Mouse (Mus musculus): ENCODE measurements around the gene Bhlhe40. TPM values are rescaled to one million over a fixed set of nuclear protein-coding genes. Genes with fewer than 3 reads are reported as not detected.

Gene Bhlhe40
- total RNA-seq, 2 experiments from 2014 or later, result 38.5 to 40.6 TPM

DNA sequence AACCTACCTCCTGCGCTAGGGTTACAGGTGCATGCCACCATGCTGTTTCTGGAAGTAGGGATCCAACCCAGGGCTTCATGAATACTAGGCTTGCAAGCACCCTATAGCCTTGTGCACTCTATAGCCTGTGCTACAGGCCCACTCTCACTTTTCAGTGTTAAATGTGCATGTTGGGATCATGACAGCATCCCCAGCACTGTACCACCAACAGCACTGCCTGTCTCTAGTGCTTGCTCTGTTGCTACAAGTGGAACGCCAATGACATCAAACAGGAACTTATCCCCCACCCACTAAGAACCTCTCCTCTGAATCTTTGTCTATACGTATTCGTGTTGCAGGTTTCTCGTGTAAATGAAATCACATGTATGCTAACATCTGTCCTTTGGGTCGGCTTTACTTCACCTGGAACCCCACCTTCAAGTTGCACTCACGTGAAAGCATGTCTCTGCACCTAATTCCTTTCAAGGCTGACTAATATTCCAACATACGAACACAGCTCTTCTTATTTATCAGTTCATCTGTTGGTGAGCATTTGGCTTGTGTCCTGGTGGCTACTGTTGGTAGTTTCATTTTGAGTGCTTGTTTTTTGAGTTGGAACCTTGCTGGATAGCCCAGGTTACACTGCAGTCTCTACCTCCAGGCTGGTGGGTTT is 46.7 kb downstream of the Bhlhe40 start:
- DNase-seq (ENCODE audit: extremely low spot score in 1 of 2, low spot score in 2 of 2), result no peak
- intact Hi-C loops (cut with DNase I), result no loop called here

DNA sequence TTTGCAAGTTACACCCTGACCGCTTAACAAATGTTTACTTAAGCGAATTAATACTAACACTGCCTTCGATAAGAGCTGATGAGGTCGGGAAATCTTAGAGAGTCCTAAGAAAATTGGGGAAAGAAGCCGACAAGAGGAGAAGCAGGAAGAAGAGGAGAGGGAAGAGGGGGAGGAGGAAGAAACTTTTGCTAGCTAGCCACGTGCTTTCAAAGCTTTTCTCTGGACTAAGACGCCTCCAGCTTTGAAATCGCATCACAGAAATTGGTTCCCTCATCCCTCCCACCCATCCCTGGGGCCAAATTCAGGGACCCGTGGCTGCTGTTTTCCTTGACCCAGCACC is 48.7 kb downstream of the Bhlhe40 start:
- intact Hi-C loops (cut with DNase I), result loop anchor here (2.0 kb wide), 1 partner anchor 48 kb away; the partner anchor contains the start of gene Bhlhe40
- DNase-seq (ENCODE audit: extremely low spot score in 1 of 2, low spot score in 2 of 2), result no peak

DNA sequence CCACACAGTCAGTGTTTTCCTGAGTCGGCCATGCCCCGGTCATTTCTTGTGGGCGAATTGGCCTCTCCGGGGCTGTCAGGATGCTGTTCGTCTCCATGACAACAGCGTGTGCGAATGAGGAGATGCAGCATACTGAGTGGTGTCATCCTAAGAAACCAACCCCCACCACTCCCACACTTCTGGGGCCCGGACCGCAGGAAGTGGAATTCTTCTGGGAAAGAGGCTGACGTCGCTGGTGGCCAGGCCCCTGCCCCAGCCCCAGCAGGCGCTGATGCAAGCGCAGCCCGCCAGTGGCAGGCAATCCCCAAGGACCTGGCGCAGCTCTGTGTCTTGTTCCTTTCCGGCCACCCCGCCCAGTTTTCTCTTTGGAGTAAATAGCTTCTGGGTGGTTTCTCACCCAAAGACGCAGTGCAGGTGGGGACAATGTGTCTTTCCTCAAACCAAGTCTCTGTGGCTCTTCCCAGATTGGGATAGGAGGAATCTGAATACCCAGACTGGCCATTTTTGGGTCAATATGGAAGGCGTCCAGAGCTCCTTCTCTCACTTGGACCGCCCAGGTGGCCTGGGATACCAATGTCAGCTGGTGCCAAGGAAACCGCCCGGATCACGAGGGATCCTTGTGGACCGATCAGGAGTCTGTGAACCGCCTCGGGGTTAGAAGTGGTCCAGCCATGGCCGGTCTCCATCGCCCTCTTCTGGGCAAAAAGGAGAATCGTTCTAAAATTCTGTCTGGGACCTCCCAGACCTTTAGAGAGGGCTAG is 49.2 kb downstream of the Bhlhe40 start:
- intact Hi-C loops (cut with DNase I), result loop anchor here (2.0 kb wide), 2 partner anchors 49 to 293 kb away; partner anchors contain the start of gene Bhlhe40
- DNase-seq (ENCODE audit: extremely low spot score in 1 of 2, low spot score in 2 of 2), result peak; percentile 78 to 87

DNA sequence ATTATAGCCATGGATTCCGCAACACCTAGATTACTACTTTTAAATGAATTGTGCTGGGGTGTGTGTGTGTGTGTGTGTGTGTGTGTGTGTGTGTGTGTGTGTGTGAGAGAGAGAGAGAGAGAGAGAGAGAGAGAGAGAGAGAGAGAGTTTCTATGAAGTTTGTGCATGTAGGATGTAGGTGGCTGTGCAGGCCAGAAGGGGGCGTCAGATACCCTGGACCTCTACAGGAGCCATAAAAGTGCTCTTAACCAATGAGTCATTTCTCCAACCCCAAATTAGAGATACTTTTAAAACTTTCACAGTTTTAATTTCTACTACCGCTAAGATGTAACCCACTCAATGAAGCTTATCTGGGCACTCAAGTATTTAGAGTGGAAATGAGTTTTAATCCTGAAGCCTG is 50.2 kb downstream of the Bhlhe40 start:
- no peak for DNase-seq (ENCODE audit: extremely low spot score in 1 of 2, low spot score in 2 of 2)
- intact Hi-C loops (cut with DNase I), result loop anchor here (2.0 kb wide), 1 partner anchor 294 kb away; no protein-coding TSS in a partner anchor

DNA sequence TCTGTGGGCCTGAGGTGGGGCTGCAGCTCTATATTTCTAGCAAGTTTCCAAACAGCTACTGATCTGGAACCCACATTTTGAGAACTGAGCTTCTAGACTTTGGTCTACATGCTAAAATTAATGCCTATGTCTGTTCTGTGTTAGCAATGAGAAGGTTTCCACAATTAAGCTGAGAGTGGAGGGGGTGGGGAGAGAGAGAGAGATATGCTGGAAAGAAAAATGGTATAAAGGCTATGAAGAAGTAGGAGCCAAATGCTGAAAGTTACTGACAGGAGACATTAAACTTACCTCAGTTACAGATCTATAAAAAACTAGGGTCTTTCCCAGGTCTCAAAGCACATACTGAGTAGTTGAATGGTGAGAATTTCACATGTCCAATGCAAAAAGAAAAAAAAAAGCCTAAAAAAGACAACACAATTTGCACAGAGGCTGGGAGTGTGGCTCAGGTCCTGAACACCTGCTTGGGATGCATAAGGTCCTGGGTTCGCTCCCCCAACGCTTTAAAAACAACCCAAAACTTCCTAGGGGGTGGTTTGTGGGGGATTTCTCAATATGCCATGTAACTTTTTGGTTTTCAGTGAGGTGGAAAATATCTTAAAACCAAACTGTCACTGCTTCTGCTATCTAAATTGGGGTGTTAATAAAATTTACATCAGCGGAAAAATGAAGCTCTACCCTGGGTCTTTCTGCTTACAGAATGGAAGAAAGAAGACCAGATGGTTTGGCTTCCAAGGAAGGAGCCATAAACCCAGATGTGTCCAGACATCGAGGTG is 50.9 kb downstream of the Bhlhe40 start:
- intact Hi-C loops (cut with DNase I), result loop anchor here (2.0 kb wide), 1 partner anchor 295 kb away; no protein-coding TSS in a partner anchor
- no peak for DNase-seq (ENCODE audit: extremely low spot score in 1 of 2, low spot score in 2 of 2)

DNA sequence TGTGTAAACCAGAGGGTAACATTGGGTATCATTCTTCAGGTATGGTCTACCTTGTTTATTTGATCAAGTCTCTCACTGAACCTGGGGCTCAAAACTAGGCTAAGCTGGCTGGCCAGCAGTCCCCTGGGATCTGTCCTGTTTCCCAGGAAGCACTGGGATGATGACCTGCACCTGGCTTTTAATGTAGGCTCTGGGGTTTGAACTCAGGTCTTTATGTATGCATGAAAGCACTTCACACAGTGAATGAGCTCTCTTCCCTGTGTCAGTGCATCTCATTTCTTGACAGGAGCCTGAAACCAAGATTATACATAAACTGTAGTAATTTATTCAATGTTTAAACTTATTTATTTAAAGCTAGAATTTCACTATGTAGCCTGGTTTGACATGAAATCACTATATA is 51.7 kb downstream of the Bhlhe40 start:
- no peak for DNase-seq (ENCODE audit: extremely low spot score in 1 of 2, low spot score in 2 of 2)
- intact Hi-C loops (cut with DNase I), result no loop called here

DNA sequence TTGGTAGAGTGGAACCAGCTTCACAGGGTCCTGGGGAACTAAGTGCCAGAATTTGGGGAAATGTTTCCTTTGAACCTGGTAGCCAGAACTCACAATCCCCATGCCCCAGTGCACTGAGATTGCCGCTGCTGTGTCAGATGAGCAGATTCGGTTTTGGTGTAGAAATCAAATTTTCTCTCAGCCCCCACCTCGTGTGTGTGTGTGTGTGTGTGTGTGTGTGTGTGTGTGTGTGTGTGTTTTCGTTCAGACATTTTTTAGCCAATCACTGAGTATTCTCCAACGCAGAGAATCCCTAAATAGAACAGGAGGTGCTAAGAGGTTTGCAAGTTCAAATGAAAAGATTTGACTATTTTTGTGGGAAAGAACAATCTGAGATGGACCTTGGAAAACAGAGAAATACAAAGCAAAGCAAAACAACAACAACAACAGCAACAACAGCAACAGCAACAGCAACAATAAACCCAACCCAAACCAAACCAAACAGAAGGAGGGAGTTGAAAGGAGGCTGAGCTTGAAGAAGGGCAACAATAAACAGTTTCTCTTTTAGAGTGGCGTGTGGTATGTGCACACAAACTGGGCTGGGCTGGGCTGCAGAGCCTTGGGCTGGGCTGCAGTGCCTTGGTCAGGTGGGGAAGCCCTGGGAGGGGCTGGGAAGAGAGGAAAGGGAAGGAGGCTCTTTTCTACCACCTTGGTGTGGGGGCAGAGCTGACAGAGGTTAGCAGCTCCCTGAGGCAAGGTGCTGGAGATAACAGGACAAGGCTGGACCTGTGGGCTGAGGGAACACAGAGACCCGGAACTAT is 52.9 kb downstream of the Bhlhe40 start:
- DNase-seq (ENCODE audit: extremely low spot score in 1 of 2, low spot score in 2 of 2), result no peak
- intact Hi-C loops (cut with DNase I), result no loop called here

Other genes starting within 250 kb of the Bhlhe40 start
- gene Arl8b, start 122.5 kb downstream of the Bhlhe40 start, total RNA-seq (2021), result 100 to 1,000 TPM; 173 TPM
- gene Edem1, start 168.0 kb downstream of the Bhlhe40 start, total RNA-seq (2021), result 10 to 100 TPM; 25.0 to 27.2 TPM

Data from left cerebral cortex, postnatal 10 days (tissue).